Mouse (Mus musculus): ENCODE data around the gene Itsn2. TPM values are rescaled to one million over a fixed set of nuclear protein-coding genes. Genes with fewer than 3 reads are reported as not detected.

Itsn2 gene
- polyA plus RNA-seq, 1 experiment from 2014 or later = 33.1 TPM

GRCm38 (mm10) chr12:4558475-4559279 is 33.8 kb upstream of the Itsn2 start:
- H3K27me3 ChIP-seq = no peaks in the 10 kb centered on the region
- WGBS = 32% methylated on average over 9 of the region's 9 CpGs
- H3K4me3 ChIP-seq = no peak overlapping the region
- H3K4me2 ChIP-seq = 0 out of 2 replicates have a peak overlapping the region, but pooled peaks have one; percentile 34
- H3K36me3 ChIP-seq = no peaks in the 10 kb centered on the region
- no peak overlapping the region for H3K9ac ChIP-seq
- peak; percentile 76 for ATAC-seq (replicated peaks; ENCODE audit: insufficient number of reproducible peaks, insufficient read depth, low FRiP score, low read depth)
- H3K9me3 ChIP-seq (replicated peaks) = no peaks in the 10 kb centered on the region
- H3K27ac ChIP-seq = peak overlapping the region; percentile 65
- peaks cover 14% of the 10 kb centered on the region for H3K4me1 ChIP-seq (replicated peaks)

GRCm38 (mm10) chr12:4571864-4572263 is 20.6 kb upstream of the Itsn2 start:
- no peak for ATAC-seq (replicated peaks; ENCODE audit: insufficient number of reproducible peaks, insufficient read depth, low FRiP score, low read depth)

GRCm38 (mm10) chr12:4574065-4574464 is 18.4 kb upstream of the Itsn2 start:
- no peak overlapping the region for H3K4me2 ChIP-seq
- H3K36me3 ChIP-seq = no peaks in the 10 kb centered on the region
- no peak overlapping the region for H3K9ac ChIP-seq
- no peak overlapping the region for H3K4me3 ChIP-seq
- H3K27ac ChIP-seq = no peak overlapping the region
- no peaks in the 10 kb centered on the region for H3K27me3 ChIP-seq
- whole genome bisulfite sequencing = 83% methylated on average over 4 of the region's 4 CpGs
- H3K4me1 ChIP-seq (replicated peaks) = no peaks in the 10 kb centered on the region
- no peaks in the 10 kb centered on the region for H3K9me3 ChIP-seq (replicated peaks)
- ATAC-seq (replicated peaks; ENCODE audit: insufficient number of reproducible peaks, insufficient read depth, low FRiP score, low read depth) = no peak

More at GRCm38 (mm10) chr12:4571864-4572263, 20.6 kb upstream of the Itsn2 start:
- Histone ChIP-seq H3K9ac (no peak overlapping the region), H3K27ac (no peak overlapping the region), H3K4me1 (replicated peaks) (no peaks in the 10 kb centered on the region), H3K36me3 (no peaks in the 10 kb centered on the region), H3K4me2 (no peak overlapping the region), H3K9me3 (replicated peaks) (no peaks in the 10 kb centered on the region), H3K4me3 (no peak overlapping the region), H3K27me3 (no peaks in the 10 kb centered on the region)
- 34% methylated on average over 5 of the region's 5 CpGs for WGBS

GRCm38 (mm10) chr12:4582326-4582725 is 10.1 kb upstream of the Itsn2 start:
- Histone ChIP-seq H3K4me2 (no peak overlapping the region), H3K4me1 (replicated peaks) (no peaks in the 10 kb centered on the region), H3K27me3 (no peaks in the 10 kb centered on the region), H3K9me3 (replicated peaks) (no peaks in the 10 kb centered on the region), H3K9ac (no peak overlapping the region), H3K36me3 (no peaks in the 10 kb centered on the region), H3K4me3 (no peak overlapping the region), H3K27ac (no peak overlapping the region)
- ATAC-seq (replicated peaks; ENCODE audit: insufficient number of reproducible peaks, insufficient read depth, low FRiP score, low read depth) = no peak

- WGBS = 75% methylated on average over 2 of the region's 2 CpGs
- Histone ChIP-seq H3K27me3 (no peaks in the 10 kb centered on the region), H3K4me1 (replicated peaks) (peaks cover 11% of the 10 kb centered on the region), H3K36me3 (no peaks in the 10 kb centered on the region), H3K9me3 (replicated peaks) (no peaks in the 10 kb centered on the region), H3K9ac (no peak overlapping the region), H3K27ac (no peak overlapping the region), H3K4me3 (no peak overlapping the region), H3K4me2 (no peak overlapping the region)
- no peak for ATAC-seq (replicated peaks; ENCODE audit: insufficient number of reproducible peaks, insufficient read depth, low FRiP score, low read depth)
Measured at GRCm38 (mm10) chr12:4587846-4588245, 4.6 kb upstream of the Itsn2 start.

GRCm38 (mm10) chr12:4588603-4589002 is 3.8 kb upstream of the Itsn2 start:
- no peaks in the 10 kb centered on the region for H3K36me3 ChIP-seq
- H3K4me1 ChIP-seq (replicated peaks) = peaks cover 11% of the 10 kb centered on the region
- 47% methylated on average over 3 of the region's 3 CpGs for WGBS
- H3K4me3 ChIP-seq = no peak overlapping the region
- H3K27me3 ChIP-seq = no peaks in the 10 kb centered on the region
- no peaks in the 10 kb centered on the region for H3K9me3 ChIP-seq (replicated peaks)
- no peak overlapping the region for H3K4me2 ChIP-seq
- no peak overlapping the region for H3K9ac ChIP-seq
- ATAC-seq (replicated peaks; ENCODE audit: insufficient number of reproducible peaks, insufficient read depth, low FRiP score, low read depth) = no peak
- no peak overlapping the region for H3K27ac ChIP-seq

- WGBS = 61% methylated on average over 6 of the region's 6 CpGs
Measured at GRCm38 (mm10) chr12:4592025-4592424, 413 bp upstream of the Itsn2 start.

GRCm38 (mm10) chr12:4593166-4593929 is 910 bp downstream of the Itsn2 start:
- peak; percentile 77 for ATAC-seq (replicated peaks; ENCODE audit: insufficient number of reproducible peaks, insufficient read depth, low FRiP score, low read depth)
- H3K27ac ChIP-seq = peak overlapping the region; percentile 95
- H3K36me3 ChIP-seq = no peaks in the 10 kb centered on the region
- H3K4me3 ChIP-seq = peak overlapping the region; percentile 95
- peaks cover 24% of the 10 kb centered on the region for H3K4me1 ChIP-seq (replicated peaks)
- peak overlapping the region; percentile 85 for H3K4me2 ChIP-seq
- no peaks in the 10 kb centered on the region for H3K27me3 ChIP-seq
- H3K9me3 ChIP-seq (replicated peaks) = no peaks in the 10 kb centered on the region
- peak overlapping the region; percentile 95 for H3K9ac ChIP-seq
- under 1% methylated on average over 49 of the region's 80 CpGs for WGBS

More at GRCm38 (mm10) chr12:4592025-4592424, 413 bp upstream of the Itsn2 start:
- Histone ChIP-seq H3K9ac (peak overlapping the region; percentile 95; the same call in 1 of the 2 replicates), H3K27ac (peak overlapping the region; percentile 95; the same call in 1 of the 2 replicates), H3K4me1 (replicated peaks) (peaks cover 24% of the 10 kb centered on the region), H3K27me3 (no peaks in the 10 kb centered on the region), H3K36me3 (no peaks in the 10 kb centered on the region), H3K4me3 (peak overlapping the region; percentile 95), H3K4me2 (peak overlapping the region; percentile 85), H3K9me3 (replicated peaks) (no peaks in the 10 kb centered on the region)
- ATAC-seq (replicated peaks; ENCODE audit: insufficient number of reproducible peaks, insufficient read depth, low FRiP score, low read depth) = no peak

- WGBS = 53% methylated on average over 9 of the region's 9 CpGs
- H3K36me3 ChIP-seq = no peaks in the 10 kb centered on the region
- H3K4me2 ChIP-seq = peak overlapping the region; percentile 85
- no peaks in the 10 kb centered on the region for H3K9me3 ChIP-seq (replicated peaks)
- no peak for ATAC-seq (replicated peaks; ENCODE audit: insufficient number of reproducible peaks, insufficient read depth, low FRiP score, low read depth)
- H3K4me1 ChIP-seq (replicated peaks) = peaks cover 24% of the 10 kb centered on the region
- H3K27me3 ChIP-seq = no peaks in the 10 kb centered on the region
- H3K4me3 ChIP-seq = peak overlapping the region; percentile 95
- H3K9ac ChIP-seq = peak overlapping the region; percentile 95
- H3K27ac ChIP-seq = peak overlapping the region; percentile 95
Measured at GRCm38 (mm10) chr12:4593930-4594391, 1.5 kb downstream of the Itsn2 start.

- no peak overlapping the region for H3K27ac ChIP-seq
- H3K4me1 ChIP-seq (replicated peaks) = peaks cover 26% of the 10 kb centered on the region
- no peak for ATAC-seq (replicated peaks; ENCODE audit: insufficient number of reproducible peaks, insufficient read depth, low FRiP score, low read depth)
- no peaks in the 10 kb centered on the region for H3K9me3 ChIP-seq (replicated peaks)
- peak overlapping the region; percentile 10; the same call in 1 of the 2 replicates for H3K4me2 ChIP-seq
- no peak overlapping the region for H3K9ac ChIP-seq
- H3K4me3 ChIP-seq = no peak overlapping the region
- H3K27me3 ChIP-seq = no peaks in the 10 kb centered on the region
- 69% methylated on average over 6 of the region's 6 CpGs for WGBS
- H3K36me3 ChIP-seq = no peaks in the 10 kb centered on the region
Measured at GRCm38 (mm10) chr12:4595055-4595454, 2.6 kb downstream of the Itsn2 start.

GRCm38 (mm10) chr12:4598666-4599428 is 6.4 kb downstream of the Itsn2 start:
- Histone ChIP-seq H3K4me2 (no peak overlapping the region), H3K27ac (no peak overlapping the region), H3K36me3 (no peaks in the 10 kb centered on the region), H3K4me1 (replicated peaks) (peaks cover 16% of the 10 kb centered on the region), H3K9me3 (replicated peaks) (no peaks in the 10 kb centered on the region), H3K27me3 (no peaks in the 10 kb centered on the region), H3K9ac (no peak overlapping the region), H3K4me3 (no peak overlapping the region)
- WGBS = 59% methylated on average over 8 of the region's 8 CpGs
- ATAC-seq (replicated peaks; ENCODE audit: insufficient number of reproducible peaks, insufficient read depth, low FRiP score, low read depth) = no peak

Measured in heart, embryonic 15.5 days (tissue).